Mouse (Mus musculus) mesoderm, embryonic 11.5 days (tissue): ENCODE measurements around the gene Eps8l3.

ENCODE experiments used
- DNase-seq: peaks from one replicate; pipeline ENCODE4 v3.0.0-alpha.2; 2012; ENCODE audit warnings: low read depth, low spot score

Gene Eps8l3

DNA sequence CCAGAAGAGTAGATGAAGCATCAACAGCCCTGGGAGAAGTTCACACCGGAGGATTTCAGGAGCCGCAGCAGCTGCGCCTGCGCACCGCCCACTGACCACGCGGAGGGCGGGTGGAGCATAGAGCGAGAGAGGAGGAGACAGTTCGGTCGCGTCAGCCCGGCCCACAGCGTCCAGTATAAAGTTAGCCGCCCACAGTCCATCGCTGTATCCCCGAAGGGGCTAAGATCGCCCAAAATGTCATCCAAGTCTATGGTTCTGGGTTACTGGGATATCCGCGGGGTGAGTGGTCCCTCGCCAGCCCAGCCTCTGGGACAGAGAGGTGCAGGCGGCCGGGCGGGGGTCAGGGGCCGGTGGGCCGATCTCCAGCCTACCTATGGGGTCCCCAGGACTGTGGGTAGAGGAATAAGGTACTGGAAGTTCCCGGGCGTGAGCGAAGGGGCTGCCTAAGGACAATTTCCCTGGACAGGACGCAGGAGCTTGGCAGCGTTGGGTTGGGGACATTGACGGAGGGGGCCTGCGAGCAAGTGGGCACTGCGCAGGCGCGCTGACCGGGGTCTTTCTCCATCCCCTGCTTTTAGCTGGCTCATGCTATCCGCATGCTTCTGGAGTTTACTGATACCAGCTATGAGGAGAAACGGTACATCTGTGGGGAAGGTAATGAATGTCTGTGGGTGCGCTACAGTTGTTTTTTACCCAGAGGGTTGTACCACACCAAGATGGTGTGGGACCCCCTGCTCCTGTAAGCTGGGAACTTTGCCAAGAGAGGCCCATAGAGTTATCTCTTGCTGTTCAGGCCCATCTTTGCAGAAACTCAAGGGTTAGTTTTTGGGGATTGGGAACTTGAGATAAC, 18.9 kb downstream of the Eps8l3 start, which contains the start of gene Gstm5:
TSS of gene Gstm5 (plus strand) at position 102 of the 850 bp plus-strand sequence.
- peak; percentile 87 for DNase-seq

GRCm38 (mm10) chr3:107898691-107899090, 21.7 kb downstream of the Eps8l3 start:
- DNase-seq = no peak

DNA sequence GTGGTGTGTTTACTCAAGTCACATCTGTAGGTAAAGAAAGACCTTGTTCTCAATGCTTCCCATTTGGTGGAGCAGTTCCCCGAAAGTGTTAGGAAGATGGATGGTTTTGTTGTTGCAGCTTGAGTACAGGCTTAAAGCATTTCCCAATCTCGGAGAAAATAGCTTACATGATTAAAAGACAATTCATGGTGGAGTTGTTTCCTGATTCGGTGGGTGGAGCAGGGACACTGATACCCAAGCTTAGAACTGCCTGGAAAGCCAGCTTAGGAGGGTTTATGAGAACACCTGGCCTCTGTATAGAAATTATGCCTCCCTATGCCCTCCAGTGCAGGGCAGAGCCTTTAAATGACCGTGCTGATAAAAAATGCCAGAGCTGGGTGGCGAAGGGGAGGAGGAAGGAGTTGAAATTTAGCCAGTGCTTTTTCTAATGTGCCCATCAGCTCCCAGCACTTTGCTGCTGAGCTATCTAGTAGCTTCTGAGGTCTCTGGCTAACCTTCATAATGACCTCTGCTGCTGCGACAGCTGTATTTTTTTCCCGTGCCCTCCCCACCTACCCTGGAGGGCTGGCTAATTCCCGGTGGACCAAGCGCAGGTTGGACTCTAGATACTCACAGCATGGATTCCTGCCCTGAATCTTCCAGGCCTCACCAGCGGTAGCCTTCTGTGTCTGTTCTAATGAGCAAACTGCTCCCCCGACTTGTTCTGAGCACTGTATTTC, 24.1 kb downstream of the Eps8l3 start:
- no peak for DNase-seq

- no peak for DNase-seq
Observed at GRCm38 (mm10) chr3:107905942-107906341, 28.9 kb downstream of the Eps8l3 start.

GRCm38 (mm10) chr3:107916674-107917073, 39.6 kb downstream of the Eps8l3 start:
- DNase-seq = no peak

DNA sequence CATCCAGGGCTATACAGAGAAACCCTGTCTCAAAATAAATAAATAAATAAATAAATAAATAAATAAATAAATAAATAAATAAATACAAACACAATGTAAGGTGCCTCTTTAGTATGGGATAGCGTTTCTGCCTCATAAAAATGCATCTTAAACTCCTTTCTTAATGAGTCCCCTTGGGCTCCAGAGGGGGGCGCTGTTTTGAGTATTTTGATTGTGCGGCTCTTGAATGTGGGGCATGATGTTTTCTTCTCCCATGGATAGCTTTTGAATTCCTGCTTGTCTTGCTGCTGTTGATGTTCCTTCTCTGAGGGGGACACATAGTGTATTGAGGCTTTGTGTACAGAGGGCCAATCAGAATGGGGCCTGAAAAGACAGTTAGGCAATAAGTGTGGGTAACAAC, 40.1 kb downstream of the Eps8l3 start:
- DNase-seq = no peak

GRCm38 (mm10) chr3:107917783-107918408, 40.9 kb downstream of the Eps8l3 start:
- peak; percentile 69 for DNase-seq

DNA sequence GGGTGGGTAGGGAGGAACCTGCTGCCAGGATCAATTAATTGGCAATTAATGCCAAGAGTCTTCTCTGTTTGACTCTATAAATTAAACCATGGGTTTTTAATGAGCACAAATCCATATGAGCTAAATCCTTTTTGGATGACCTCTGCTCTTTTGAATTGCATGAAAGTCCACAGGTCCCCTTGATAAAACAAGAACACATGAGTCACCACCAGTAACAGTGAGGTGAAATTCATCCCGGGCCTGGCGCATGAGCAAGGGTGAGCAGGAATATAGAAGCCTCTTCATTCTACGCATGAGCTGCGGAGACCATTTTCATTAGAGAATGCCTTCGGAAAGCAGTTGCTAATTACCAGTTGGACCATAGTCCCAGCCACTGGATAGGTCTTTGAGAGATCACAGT, 43.3 kb downstream of the Eps8l3 start:
- no peak for DNase-seq

GRCm38 (mm10) chr3:107925335-107925734, 48.3 kb downstream of the Eps8l3 start:
- no peak for DNase-seq

DNA sequence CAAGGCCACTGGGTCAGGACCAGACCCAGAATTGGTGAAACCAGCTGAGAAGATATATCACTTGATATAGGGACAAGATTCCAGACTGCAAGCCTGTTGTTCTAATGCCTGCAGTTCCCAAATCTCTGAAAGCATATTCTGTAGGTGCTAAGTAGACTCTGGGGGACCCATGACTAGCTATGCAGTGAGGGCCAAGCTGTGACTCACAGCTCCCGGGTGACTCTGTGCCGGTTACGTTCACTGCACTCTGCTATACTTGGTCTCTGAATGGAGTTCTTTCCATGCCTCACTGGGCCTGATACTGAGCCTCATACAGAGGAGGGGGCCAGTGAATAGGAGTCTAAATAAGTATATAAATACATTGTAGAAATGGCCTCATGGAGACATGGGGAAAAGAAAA, 50.8 kb downstream of the Eps8l3 start:
- DNase-seq = no peak

GRCm38 (mm10) chr3:107928691-107929090, 51.7 kb downstream of the Eps8l3 start:
- no peak for DNase-seq

DNA sequence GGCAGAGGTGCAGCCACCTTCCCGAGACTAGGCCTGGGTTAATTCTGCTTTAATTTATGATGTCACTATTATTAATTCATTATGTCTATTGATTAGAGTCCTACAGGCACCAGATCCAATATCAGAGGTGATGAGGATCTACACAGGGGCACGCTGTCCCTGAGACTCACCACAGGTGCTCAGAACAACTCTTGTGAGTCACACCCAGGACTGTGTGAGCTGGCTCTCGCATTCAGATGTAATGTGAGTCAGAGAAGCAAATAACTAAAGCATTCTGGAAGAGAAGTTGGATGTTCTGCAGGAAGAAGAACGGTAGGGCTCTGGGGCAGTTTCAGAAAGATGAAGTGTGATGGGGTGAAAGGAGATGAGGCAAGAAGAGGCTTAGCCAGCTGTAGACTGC, 52.2 kb downstream of the Eps8l3 start:
- DNase-seq = no peak

DNA sequence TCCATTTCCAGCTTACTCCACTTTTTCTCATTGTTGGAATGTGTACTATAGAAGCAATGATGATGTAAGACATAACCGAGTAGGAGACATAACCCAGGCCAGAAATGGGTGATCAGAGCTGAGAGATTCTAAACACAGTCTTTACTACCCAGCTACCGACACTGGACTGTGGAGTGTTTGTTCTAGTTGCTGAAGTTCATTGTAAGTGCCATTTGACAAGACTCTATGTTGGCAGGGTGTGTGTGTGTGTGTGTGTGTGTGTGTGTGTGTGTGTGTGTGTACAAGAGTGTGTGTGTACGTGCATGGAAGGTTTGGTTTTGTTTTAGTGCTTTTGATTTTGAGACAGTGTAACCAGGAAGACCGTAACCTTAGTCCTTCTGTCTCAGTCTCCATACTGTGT, 52.7 kb downstream of the Eps8l3 start:
- no peak for DNase-seq

DNA sequence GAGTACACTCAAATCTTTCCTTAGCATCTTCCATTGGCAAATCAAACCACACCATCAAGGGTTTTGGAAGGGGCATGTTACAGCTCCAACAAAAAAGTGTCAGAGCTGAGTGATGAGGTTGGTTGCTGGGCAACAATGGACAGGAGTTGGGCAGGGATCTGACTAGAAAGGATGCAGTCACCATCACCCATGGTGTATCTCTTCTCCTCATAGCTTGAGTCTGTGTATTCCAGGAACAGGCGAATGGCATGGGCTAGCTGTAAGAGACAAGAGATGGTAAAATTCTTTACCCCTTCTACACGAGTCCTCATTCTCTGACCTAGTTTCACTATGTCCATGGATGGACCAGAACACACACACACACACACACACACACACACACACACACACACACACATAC, 54.1 kb downstream of the Eps8l3 start:
- DNase-seq = no peak

DNA sequence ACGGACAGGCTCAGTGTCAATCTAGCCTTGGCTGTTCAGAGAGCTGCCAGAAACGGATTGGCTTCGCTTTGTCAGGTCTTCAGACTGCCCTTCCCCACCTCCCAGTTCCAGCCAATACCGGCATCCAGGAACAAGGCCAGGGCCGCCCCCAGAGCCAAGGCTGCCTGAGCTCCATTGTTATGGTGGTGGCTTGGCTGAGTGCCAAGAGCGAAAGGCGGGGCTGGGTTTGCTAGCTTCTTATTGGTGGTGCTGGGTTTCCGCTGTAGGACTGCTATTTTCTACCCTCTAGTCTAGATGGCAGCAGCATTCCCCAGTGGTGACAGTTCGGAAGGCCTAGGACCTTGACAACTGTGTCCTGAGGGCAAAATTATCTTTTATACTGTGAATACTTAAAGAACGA, 54.6 kb downstream of the Eps8l3 start, which contains the start of gene Gstm7:
TSS of gene Gstm7 (minus strand) at position 148 of the 400 bp plus-strand sequence.
- peak; percentile 97 for DNase-seq

- no peak for DNase-seq
Observed at GRCm38 (mm10) chr3:107932128-107932527, 55.1 kb downstream of the Eps8l3 start.

- DNase-seq = no peak
Observed at GRCm38 (mm10) chr3:107935268-107935667, 58.2 kb downstream of the Eps8l3 start.

GRCm38 (mm10) chr3:107935888-107936287, 58.9 kb downstream of the Eps8l3 start:
- no peak for DNase-seq

- peak; percentile 59 for DNase-seq
Observed at GRCm38 (mm10) chr3:107939403-107939802, 62.4 kb downstream of the Eps8l3 start.

- no peak for DNase-seq
Observed at GRCm38 (mm10) chr3:107939830-107940229, 62.8 kb downstream of the Eps8l3 start.

DNA sequence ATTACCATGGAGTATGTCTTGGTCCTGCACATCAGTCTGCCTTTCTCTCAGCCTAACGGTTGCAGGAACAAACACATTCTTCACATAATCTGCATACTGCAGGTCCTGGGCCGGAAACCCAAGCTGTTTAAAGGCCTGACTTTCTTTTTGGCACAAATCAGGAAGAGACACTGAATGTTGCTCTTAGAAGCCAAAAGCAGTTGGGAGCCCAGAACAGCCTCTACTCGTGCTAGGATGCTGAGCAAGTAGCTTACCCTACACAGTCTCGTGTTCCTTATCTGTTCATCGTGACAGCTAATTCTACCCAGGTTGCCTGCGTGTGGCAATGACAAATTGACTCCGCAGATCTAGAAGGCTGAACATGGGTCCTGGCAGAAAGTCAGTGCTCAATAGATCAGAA, 63.5 kb downstream of the Eps8l3 start:
- DNase-seq = no peak

- no peak for DNase-seq
Observed at GRCm38 (mm10) chr3:107941261-107941660, 64.2 kb downstream of the Eps8l3 start.
